Mouse (Mus musculus) liver, embryonic 11.5 days (tissue): ENCODE results near the gene Pigb. TPM values are rescaled to one million over a fixed set of nuclear protein-coding genes. Genes with fewer than 3 reads are reported as not detected.

Experiments used
- ATAC-seq: fragments of 200-750 bp; cut with Nextera tagmentation; replicated peaks from 2 replicates; pipeline ENCODE4 v1.8.0; 2017; ENCODE audit warnings: moderate number of reproducible peaks, mild to moderate bottlenecking, moderate TSS enrichment, moderate library complexity; ENCODE audit not compliant: low FRiP score
- DNase-seq: peaks from one replicate; pipeline ENCODE4 v3.0.0-alpha.2; 2017; ENCODE audit warnings: low spot score
- H3K27ac ChIP-seq: fragments of 300-500 bp; sonication (generic); 2 replicates; pipeline ENCODE4 v1.5.1; 2014; ENCODE audit warnings: mild to moderate bottlenecking, low read depth, low read length, control low read depth
- H3K27me3 ChIP-seq: fragments of 300-500 bp; sonication (generic); replicated peaks from 2 replicates; pipeline ENCODE4 v1.6.1; 2014; ENCODE audit warnings: low read length, mixed read lengths; ENCODE audit not compliant: control insufficient read depth, insufficient read depth
- H3K36me3 ChIP-seq: fragments of 300-500 bp; sonication (generic); 2 replicates; pipeline ENCODE4 v1.6.1; 2014; ENCODE audit warnings: mild to moderate bottlenecking, low read length, moderate library complexity, mixed read lengths; ENCODE audit not compliant: control insufficient read depth, insufficient read depth
- H3K4me1 ChIP-seq: fragments of 300-500 bp; sonication (generic); replicated peaks from 2 replicates; pipeline ENCODE4 v1.6.1; 2014; ENCODE audit warnings: low read length, mixed read lengths; ENCODE audit not compliant: control insufficient read depth, insufficient read depth
- H3K4me2 ChIP-seq: fragments of 300-500 bp; sonication (generic); 2 replicates; pipeline ENCODE4 v1.6.1; 2014; ENCODE audit warnings: mild to moderate bottlenecking, control low read depth, moderate library complexity
- H3K4me3 ChIP-seq: fragments of 300-500 bp; sonication (generic); 2 replicates; pipeline ENCODE4 v1.5.1; 2014; ENCODE audit warnings: low read depth, low read length, control low read depth
- H3K9ac ChIP-seq: fragments of 300-500 bp; sonication (generic); 2 replicates; pipeline ENCODE4 v1.6.1; 2014; ENCODE audit warnings: low read depth, low read length, control low read depth
- H3K9me3 ChIP-seq: fragments of 300-500 bp; sonication (generic); 2 replicates; pipeline ENCODE4 v1.6.1; 2016; ENCODE audit warnings: low read length, inconsistent platforms, mixed read lengths; ENCODE audit not compliant: control insufficient read depth
- WGBS: fragments of 180-500 bp; shearing (Covaris S2); extraction: QIAGEN DNeasy Blood & Tissue Kit; methylation state at CpG from one replicate; pipeline ENCODE4 v1.1.7; 2014; 5-methylcytosine and 5-hydroxymethylcytosine counted together
- polyA plus RNA-seq: library from polyadenylated mRNA; unstranded; fragments of >200 nt; fragmentation: Nextera tagmentation; extraction: Ambion mirVana; gene quantifications from 2 replicates; pipeline ENCODE4 v1.2.1, GENCODE M21; 2014

Pigb gene
- polyA plus RNA-seq, 1 experiment from 2014 or later, result 17.1 TPM

DNA sequence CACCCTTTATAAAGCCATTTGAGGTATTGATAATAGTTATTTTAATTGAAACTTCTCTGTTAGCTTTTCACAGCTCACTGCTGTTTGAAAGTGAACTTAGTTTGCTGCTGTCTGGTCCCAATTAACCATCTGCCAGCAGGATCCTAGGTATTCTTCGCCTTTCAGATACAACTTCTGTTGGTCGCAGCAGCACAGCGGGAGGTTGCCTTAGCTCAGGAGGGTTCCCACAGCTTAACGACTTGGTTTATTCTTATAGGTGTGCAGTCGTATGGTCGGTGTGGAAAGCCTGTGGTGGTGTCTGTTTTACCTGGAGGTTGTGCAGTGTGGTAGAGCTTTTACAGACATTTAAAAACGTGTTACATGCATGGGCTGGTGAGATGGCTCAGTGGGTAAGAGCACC lies 43.4 kb downstream of the Pigb start:
- no peaks in the 10 kb centered on the region for H3K9me3 ChIP-seq
- H3K27ac ChIP-seq, result no peak overlapping the region
- no peaks in the 10 kb centered on the region for H3K4me1 ChIP-seq
- H3K36me3 ChIP-seq, result no peaks in the 10 kb centered on the region
- no peak overlapping the region for H3K9ac ChIP-seq
- H3K27me3 ChIP-seq, result no peaks in the 10 kb centered on the region
- H3K4me3 ChIP-seq, result no peak overlapping the region
- 66% methylated on average over 7 of the region's 7 CpGs for WGBS
- DNase-seq, result no peak
- ATAC-seq, result no peak
- H3K4me2 ChIP-seq, result no peak overlapping the region

DNA sequence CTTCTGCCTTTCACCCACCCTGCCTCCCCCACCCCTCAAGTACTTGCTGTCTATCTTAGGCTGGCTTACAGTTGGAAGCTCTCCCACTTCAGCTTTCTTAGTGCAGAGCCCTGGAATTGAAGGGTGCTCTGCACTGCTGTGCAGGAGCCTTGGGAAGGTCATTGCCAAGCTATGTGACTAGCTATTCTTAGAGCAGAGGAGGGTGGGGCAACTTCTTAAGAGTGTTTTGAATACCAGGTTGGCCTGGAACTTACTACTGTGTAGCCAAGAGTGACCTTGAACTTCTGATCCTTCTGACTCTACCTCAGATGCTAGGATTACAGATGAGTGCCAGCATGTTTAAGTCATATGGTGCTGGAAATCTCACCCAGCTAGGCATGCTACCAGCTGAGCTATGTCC lies 44.0 kb downstream of the Pigb start:
- H3K4me1 ChIP-seq, result no peaks in the 10 kb centered on the region
- no peaks in the 10 kb centered on the region for H3K36me3 ChIP-seq
- H3K4me3 ChIP-seq, result no peak overlapping the region
- DNase-seq, result no peak
- H3K27ac ChIP-seq, result no peak overlapping the region
- no peak overlapping the region for H3K4me2 ChIP-seq
- H3K9me3 ChIP-seq, result no peaks in the 10 kb centered on the region
- H3K27me3 ChIP-seq, result no peaks in the 10 kb centered on the region
- H3K9ac ChIP-seq, result no peak overlapping the region
- no peak for ATAC-seq

DNA sequence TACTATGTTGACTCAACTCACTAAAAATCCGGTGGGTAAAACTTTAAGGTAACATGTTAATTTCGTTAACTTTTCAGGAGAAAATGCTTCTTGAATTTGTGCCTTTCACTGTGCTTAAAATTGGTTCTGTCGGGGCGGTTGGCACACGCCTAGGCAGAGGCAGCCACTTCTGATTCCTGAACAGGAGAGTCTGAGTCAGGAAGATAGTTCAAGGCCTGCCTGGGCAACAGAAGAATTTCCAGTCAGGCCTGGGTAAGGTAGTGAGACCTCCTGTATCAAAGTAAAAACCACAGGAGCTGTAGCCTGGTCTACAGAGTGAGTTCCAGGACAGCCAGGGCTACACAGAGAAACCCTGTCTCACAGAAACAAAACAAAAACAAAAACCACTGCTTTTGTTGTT lies 47.6 kb downstream of the Pigb start:
- no peak for DNase-seq
- Histone ChIP-seq H3K36me3 (no peaks in the 10 kb centered on the region), H3K4me2 (no peak overlapping the region), H3K4me1 (no peaks in the 10 kb centered on the region), H3K27me3 (no peaks in the 10 kb centered on the region), H3K9me3 (no peaks in the 10 kb centered on the region), H3K4me3 (no peak overlapping the region), H3K27ac (no peak overlapping the region), H3K9ac (no peak overlapping the region)
- WGBS, result 85% methylated on average over 5 of the region's 5 CpGs
- ATAC-seq, result no peak

DNA sequence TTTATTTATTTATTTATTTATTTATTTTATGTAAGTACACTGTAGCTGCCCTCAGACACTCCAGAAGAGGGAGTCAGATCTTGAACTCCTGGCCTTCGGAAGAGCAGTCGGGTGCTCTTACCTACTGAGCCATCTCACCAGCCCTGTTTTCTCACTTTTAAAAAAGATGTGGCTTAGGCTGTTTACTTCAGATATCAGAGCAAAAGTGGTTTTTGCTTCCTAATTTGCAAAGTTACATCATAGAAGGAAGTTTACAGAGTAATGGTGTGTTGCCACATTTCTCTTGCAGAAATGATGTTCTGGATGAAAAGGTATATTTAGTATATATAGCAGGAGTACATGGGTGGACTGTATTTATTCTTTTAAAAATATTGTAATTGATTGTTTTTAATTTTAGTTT lies 48.8 kb downstream of the Pigb start:
- Histone ChIP-seq H3K36me3 (no peaks in the 10 kb centered on the region), H3K4me2 (no peak overlapping the region), H3K27me3 (no peaks in the 10 kb centered on the region), H3K27ac (no peak overlapping the region), H3K4me3 (no peak overlapping the region), H3K9me3 (no peaks in the 10 kb centered on the region), H3K4me1 (no peaks in the 10 kb centered on the region), H3K9ac (no peak overlapping the region)
- no peak for DNase-seq
- ATAC-seq, result no peak
- WGBS, result 86% methylated on average over 2 of the region's 2 CpGs

- H3K27ac ChIP-seq, result no peak overlapping the region
- 83% methylated on average over 5 of the region's 5 CpGs for WGBS
- H3K4me1 ChIP-seq, result 0 out of 2 replicates have a peak, but pooled peaks cover 4% of the 10 kb centered on the region
- no peaks in the 10 kb centered on the region for H3K36me3 ChIP-seq
- no peak for ATAC-seq
- DNase-seq, result no peak
- no peak overlapping the region for H3K9ac ChIP-seq
- H3K27me3 ChIP-seq, result no peaks in the 10 kb centered on the region
- H3K9me3 ChIP-seq, result no peaks in the 10 kb centered on the region
- H3K4me2 ChIP-seq, result no peak overlapping the region
- H3K4me3 ChIP-seq, result no peak overlapping the region
These were observed 51.5 kb downstream of the Pigb start for GRCm38 (mm10) chr9:72988706-72989105.

- H3K27ac ChIP-seq, result no peak overlapping the region
- H3K9me3 ChIP-seq, result no peaks in the 10 kb centered on the region
- H3K9ac ChIP-seq, result no peak overlapping the region
- no peaks in the 10 kb centered on the region for H3K27me3 ChIP-seq
- DNase-seq, result no peak
- 57% methylated on average over 3 of the region's 3 CpGs for WGBS
- H3K4me1 ChIP-seq, result 0 out of 2 replicates have a peak, but pooled peaks cover 4% of the 10 kb centered on the region
- H3K4me3 ChIP-seq, result no peak overlapping the region
- no peaks in the 10 kb centered on the region for H3K36me3 ChIP-seq
- no peak overlapping the region for H3K4me2 ChIP-seq
- no peak for ATAC-seq
These were observed 52.5 kb downstream of the Pigb start for GRCm38 (mm10) chr9:72987703-72988102.

DNA sequence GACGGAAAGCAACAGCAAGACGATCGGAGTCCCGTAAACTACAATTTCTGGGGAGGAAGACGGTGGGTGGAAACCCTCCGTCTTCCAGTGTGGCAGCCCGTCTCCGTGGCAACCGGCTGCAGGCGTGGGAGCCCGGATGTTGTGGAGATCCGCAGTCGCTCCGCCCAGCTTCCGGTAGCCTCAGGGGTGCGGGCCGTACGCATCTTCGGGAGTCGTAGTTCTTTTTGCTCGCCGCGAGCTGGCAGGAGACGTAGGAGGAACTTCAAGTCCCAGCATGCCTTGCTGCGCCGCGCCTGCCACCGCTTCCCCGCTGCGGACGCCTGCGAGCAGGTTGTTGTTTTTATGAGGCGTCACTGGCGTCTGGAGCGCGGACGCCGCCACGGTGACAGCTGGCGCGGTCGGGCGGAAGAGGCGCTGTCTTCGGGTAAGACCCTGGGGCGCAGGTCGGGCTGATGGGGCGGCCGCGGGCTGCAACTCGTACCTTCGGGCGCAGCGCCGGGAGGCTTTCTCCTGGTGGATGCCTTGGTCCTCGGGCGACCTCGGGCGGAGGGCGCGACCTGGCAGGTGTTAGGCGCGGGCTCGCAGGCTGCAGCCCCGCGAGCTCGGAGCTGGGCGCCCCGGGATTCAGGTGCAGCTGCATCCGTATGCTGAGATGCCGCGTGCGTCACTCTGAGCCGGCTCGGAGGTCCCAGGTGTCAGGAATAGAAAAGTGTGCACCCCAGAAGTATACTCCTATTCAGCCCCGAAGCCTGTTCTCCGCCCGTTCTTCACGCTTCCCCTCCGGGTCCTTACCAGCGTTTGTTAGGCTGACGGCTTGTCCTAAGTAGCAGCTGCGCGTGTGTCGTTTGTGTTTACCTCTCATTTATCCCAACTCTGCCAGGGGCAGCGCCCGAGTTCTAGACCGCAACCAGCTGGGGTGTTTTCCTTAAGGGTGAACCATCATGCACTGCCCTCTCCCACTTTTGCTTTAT lies 54.6 kb downstream of the Pigb start, which contains the start of the genes Ccpg1os and Ccpg1:
TSS of gene Ccpg1os (minus strand) at position 133 of the 971 bp plus-strand sequence.
TSS of gene Ccpg1 (plus strand) at position 180 of the 971 bp plus-strand sequence.
- H3K27me3 ChIP-seq, result no peaks in the 10 kb centered on the region
- no peak within 1 kb of the TSS for H3K27ac ChIP-seq
- H3K4me1 ChIP-seq, result 0 out of 2 replicates have a peak, but pooled peaks cover 4% of the 10 kb centered on the region
- H3K9ac ChIP-seq, result peak within 1 kb of the TSS; percentile 76
- peak; percentile 92 for DNase-seq
- peak within 1 kb of the TSS; percentile 77 for H3K4me3 ChIP-seq
- H3K9me3 ChIP-seq, result no peaks in the 10 kb centered on the region
- peak; percentile 98 for ATAC-seq
- under 1% methylated on average over 88 of the region's 88 CpGs for WGBS
- peak within 1 kb of the TSS; percentile 97 for H3K4me2 ChIP-seq
- no peaks in the 10 kb centered on the region for H3K36me3 ChIP-seq

- Histone ChIP-seq H3K9me3 (no peaks in the 10 kb centered on the region), H3K4me2 (no peak overlapping the region), H3K27me3 (no peaks in the 10 kb centered on the region), H3K27ac (no peak overlapping the region), H3K4me1 (0 out of 2 replicates have a peak, but pooled peaks cover 4% of the 10 kb centered on the region), H3K9ac (no peak overlapping the region), H3K4me3 (no peak overlapping the region), H3K36me3 (no peaks in the 10 kb centered on the region)
- WGBS, result 57% methylated on average over 2 of the region's 2 CpGs
- DNase-seq, result no peak
- no peak for ATAC-seq
These were observed 57.1 kb downstream of the Pigb start for GRCm38 (mm10) chr9:72983066-72983465.

DNA sequence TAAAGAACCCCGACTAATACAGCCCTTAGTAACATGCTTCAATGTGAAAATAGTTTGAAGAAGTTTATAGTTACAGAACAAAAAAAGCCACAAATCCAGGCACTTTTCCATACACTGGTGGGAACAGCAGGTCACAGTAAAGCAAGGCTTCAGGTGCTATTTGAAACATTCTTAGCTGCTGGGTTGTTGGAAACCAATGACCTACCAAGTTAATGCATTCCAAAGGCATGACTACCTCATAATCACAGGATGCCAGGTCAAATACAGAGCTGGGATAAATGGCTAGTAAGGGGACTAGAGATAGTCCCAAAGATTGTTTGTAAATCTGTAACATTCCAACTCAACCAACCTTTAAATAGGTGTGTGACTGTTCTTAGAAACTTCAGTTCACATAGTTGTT lies 64.9 kb downstream of the Pigb start:
- 89% methylated on average over 1 of the region's 1 CpGs for WGBS
- Histone ChIP-seq H3K9me3 (no peaks in the 10 kb centered on the region), H3K4me3 (no peak overlapping the region), H3K27me3 (no peaks in the 10 kb centered on the region), H3K4me1 (no peaks in the 10 kb centered on the region), H3K27ac (no peak overlapping the region), H3K9ac (no peak overlapping the region), H3K36me3 (no peaks in the 10 kb centered on the region), H3K4me2 (no peak overlapping the region)
- no peak for DNase-seq
- ATAC-seq, result no peak
